Mouse (Mus musculus) adrenal gland, postnatal 0 days (tissue): ENCODE results near the gene Paqr6. TPM values are rescaled to one million over a fixed set of nuclear protein-coding genes. Genes with fewer than 3 reads are reported as not detected.

Experiments
- polyA plus RNA-seq: library from polyadenylated mRNA; unstranded; fragments of >200 nt; fragmentation: Nextera tagmentation; extraction: Ambion mirVana; gene quantifications from 2 replicates; pipeline ENCODE4 v1.2.1, GENCODE M21; 2015

Gene Paqr6
- 24.2 and 53.0 TPM in 2 replicates for polyA plus RNA-seq

GRCm38 (mm10) chr3:88364337-88364736, at the start of gene Paqr6:
Gene Paqr6 (plus strand): TSS chr3:88364584.

GRCm38 (mm10) chr3:88324951-88325405, 39.4 kb upstream of the Paqr6 start, which contains the start of gene Glmp:
Gene Glmp (plus strand): TSS chr3:88325023.

GRCm38 (mm10) chr3:88336058-88337013, 28.0 kb upstream of the Paqr6 start, which contains the start of the genes Tmem79 and Smg5:
Gene Tmem79 (minus strand): TSS chr3:88336148.
Gene Smg5 (plus strand): TSS chr3:88336260.

GRCm38 (mm10) chr3:88372643-88373042, 8.3 kb downstream of the Paqr6 start, which contains the start of gene Bglap3:
Gene Bglap3 (minus strand): TSS chr3:88372743.

GRCm38 (mm10) chr3:88378599-88378998, 14.2 kb downstream of the Paqr6 start, which contains the start of gene Bglap2:
Gene Bglap2 (minus strand): TSS chr3:88378699.

GRCm38 (mm10) chr3:88384364-88384763, 20.0 kb downstream of the Paqr6 start, which contains the start of gene Bglap:
Gene Bglap (minus strand): TSS chr3:88384464.

GRCm38 (mm10) chr3:88409741-88410644, 45.6 kb downstream of the Paqr6 start, which contains the start of gene Pmf1:
Gene Pmf1 (minus strand): TSS chr3:88410331.

Other genes starting within 250 kb of the Paqr6 start
- gene Mef2d, start 222.2 kb upstream of the Paqr6 start, polyA plus RNA-seq = 16.6 and 22.4 TPM in 2 replicates
- gene Rhbg, start 109.9 kb upstream of the Paqr6 start, polyA plus RNA-seq = 0.44 and 0.46 TPM in 2 replicates
- 0.19 and 0.44 TPM in 2 replicates for gene Gm38392, start 77.4 kb upstream of the Paqr6 start, polyA plus RNA-seq
- gene Tsacc, start 67.6 kb upstream of the Paqr6 start, polyA plus RNA-seq = 28.9 and 48.6 TPM in 2 replicates
- 229 and 265 TPM in 2 replicates for gene Cct3, start 67.5 kb upstream of the Paqr6 start, polyA plus RNA-seq
- 174 and 296 TPM in 2 replicates for gene Glmp, start 39.6 kb upstream of the Paqr6 start, polyA plus RNA-seq
- 2.1 and 2.2 TPM in 2 replicates for gene Tmem79, start 28.4 kb upstream of the Paqr6 start, polyA plus RNA-seq
- gene Smg5, start 28.3 kb upstream of the Paqr6 start, polyA plus RNA-seq = 15.7 and 22.3 TPM in 2 replicates
- gene Bglap3, start 8.2 kb downstream of the Paqr6 start, polyA plus RNA-seq = 0.55 TPM in 1 of 2 replicates, not detected in the other
- not detected in 2 replicates for gene Bglap2, start 14.1 kb downstream of the Paqr6 start, polyA plus RNA-seq
- 0.59 and 0.93 TPM in 2 replicates for gene Bglap, start 19.9 kb downstream of the Paqr6 start, polyA plus RNA-seq
- 46.1 and 61.3 TPM in 2 replicates for gene Pmf1, start 45.7 kb downstream of the Paqr6 start, polyA plus RNA-seq
- 12.5 and 15.6 TPM in 2 replicates for gene Slc25a44, start 60.6 kb downstream of the Paqr6 start, polyA plus RNA-seq
- gene Sema4a, start 96.6 kb downstream of the Paqr6 start, polyA plus RNA-seq = 4.1 and 5.2 TPM in 2 replicates
- gene Lmna, start 145.4 kb downstream of the Paqr6 start, polyA plus RNA-seq = 128 and 130 TPM in 2 replicates
- gene Mex3a, start 167.8 kb downstream of the Paqr6 start, polyA plus RNA-seq = 2.7 and 3.6 TPM in 2 replicates
- gene Rab25, start 183.7 kb downstream of the Paqr6 start, polyA plus RNA-seq = 0.58 and 0.88 TPM in 2 replicates
- gene Lamtor2, start 188.5 kb downstream of the Paqr6 start, polyA plus RNA-seq = 141 and 169 TPM in 2 replicates
- gene Ubqln4, start 189.2 kb downstream of the Paqr6 start, polyA plus RNA-seq = 19.2 and 23.5 TPM in 2 replicates
- gene Ssr2, start 211.3 kb downstream of the Paqr6 start, polyA plus RNA-seq = 269 and 288 TPM in 2 replicates
- gene Arhgef2, start 241.4 kb downstream of the Paqr6 start, polyA plus RNA-seq = 33.7 and 39.2 TPM in 2 replicates